Mouse (Mus musculus) erythroblast, embryonic 14.5 days (primary cell): ENCODE data around the gene Cstf2.

ENCODE experiments used
- GATA1 ChIP-seq: IDR thresholded peaks from 2 replicates; pipeline ENCODE4 v1.6.1; 2012; ENCODE audit warnings: low read length, inconsistent platforms, mixed read lengths
- TAL1 ChIP-seq: IDR thresholded peaks from 3 replicates; pipeline ENCODE4 v1.6.1; 2012; ENCODE audit warnings: low read length, inconsistent platforms, mixed read lengths

- no peak for TF ChIP-seq TAL1
- no peak for TF ChIP-seq GATA1
Observed at GRCm38 (mm10) chrX:134128549-134128948, 69.6 kb downstream of the Cstf2 start.
